Mouse (Mus musculus) myocyte (in vitro differentiated cells): Measurements from ENCODE around the gene Mbd3.

Experiments used
- E2F4 ChIP-seq: IDR thresholded peaks from one replicate; pipeline ENCODE4 v1.6.1; 2011; ENCODE audit warnings: mild to moderate bottlenecking, control low read depth, moderate library complexity; ENCODE audit not compliant: insufficient read depth
- MAX ChIP-seq: IDR thresholded peaks from one replicate; pipeline ENCODE4 v1.6.1; 2011; ENCODE audit warnings: low read depth, mild to moderate bottlenecking, control low read depth
- POLR2A ChIP-seq: IDR thresholded peaks from one replicate; pipeline ENCODE4 v1.6.1; 2011; ENCODE audit warnings: low read depth, mild to moderate bottlenecking, control low read depth, moderate library complexity; ENCODE audit not compliant: insufficient read length
- POLR2AphosphoS2 ChIP-seq: IDR thresholded peaks from one replicate; pipeline ENCODE4 v1.6.1; 2011; ENCODE audit warnings: low read depth, control low read depth; ENCODE audit not compliant: insufficient read length
- TCF3 ChIP-seq: IDR thresholded peaks from one replicate; pipeline ENCODE4 v1.6.1; 2011; ENCODE audit warnings: low read depth, control low read depth; ENCODE audit not compliant: insufficient read length
- USF1 ChIP-seq: IDR thresholded peaks from one replicate; pipeline ENCODE4 v1.6.1; 2011; ENCODE audit warnings: low read depth, mild to moderate bottlenecking, control low read depth, moderate library complexity

DNA sequence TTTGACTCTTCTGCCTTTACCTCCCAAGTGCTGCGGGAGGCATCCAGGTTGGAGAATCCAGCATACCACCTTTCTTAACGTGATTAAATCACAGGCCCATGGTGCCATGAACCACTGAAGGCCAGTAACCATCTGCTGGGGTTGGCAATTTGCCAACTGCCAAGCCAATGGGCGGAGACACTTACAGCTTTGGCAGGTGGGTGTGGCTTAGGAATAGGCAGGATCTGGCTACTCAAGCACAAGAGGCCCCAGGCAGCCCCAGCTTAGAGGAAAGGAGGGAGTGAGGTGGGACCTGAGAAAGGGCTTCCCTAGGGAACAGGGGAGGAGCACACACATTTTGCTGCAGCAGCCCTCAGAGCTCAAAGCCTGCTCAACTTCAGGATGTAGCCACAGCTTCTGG lies 19.0 kb upstream of the Mbd3 start:
- TF ChIP-seq MAX: no peak
- no peak for TF ChIP-seq POLR2A
- TF ChIP-seq TCF3: no peak
- no peak for TF ChIP-seq USF1
- no peak for TF ChIP-seq E2F4
- TF ChIP-seq POLR2AphosphoS2: no peak
